In the genomic region with DNA sequence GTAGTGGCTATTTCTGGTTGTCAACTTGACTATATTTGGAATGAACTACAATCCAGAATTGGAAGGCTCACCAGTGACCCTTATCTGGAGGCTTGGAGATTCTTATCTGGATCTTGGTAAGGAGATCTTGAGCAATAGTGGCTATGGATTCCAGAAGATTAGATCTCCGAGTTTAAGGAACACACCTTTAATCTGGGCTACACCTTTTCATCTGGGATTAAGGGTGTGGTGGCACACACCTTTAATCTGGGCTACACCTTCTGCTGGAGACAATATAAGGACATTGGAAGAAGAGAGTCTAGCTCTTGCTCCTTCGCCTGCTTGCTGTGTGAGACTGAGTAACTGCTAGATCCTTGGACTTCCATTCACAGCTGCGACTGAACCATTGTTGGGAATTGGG, we compare ENCODE assay signal across 7 mouse cellular contexts. TPM values are rescaled to one million over a fixed set of nuclear protein-coding genes. Genes with fewer than 3 reads are reported as not detected.
DNase-seq lines count a peak whose midpoint lies in the region; ATAC-seq and TF ChIP-seq lines count a peak whose summit lies in the region.
"Not testable (repeated sequence)": the region's sequence is repeated elsewhere in the genome, so short reads cannot be mapped to it uniquely, and the experiment has no call there.

A gene (plus strand): TSS at position 301 of the 400 bp plus-strand sequence.

- H3K27me3 ChIP-seq in forebrain, embryonic 14.5 days (replicated peaks; ENCODE audit: control insufficient read depth, insufficient read depth, low read length); heart, embryonic 11.5 days (ENCODE audit: control insufficient read depth, insufficient read depth, low read length); hindbrain, embryonic 16.5 days (replicated peaks; ENCODE audit: control insufficient read depth, insufficient read depth, low read length); lung, embryonic 14.5 days (ENCODE audit: insufficient read depth, low read length); neural tube, embryonic 11.5 days (ENCODE audit: control insufficient read depth, insufficient read depth, low read length): not testable (repeated sequence)

- not testable (repeated sequence) for ATAC-seq in forebrain, embryonic 14.5 days; heart, embryonic 11.5 days (replicated peaks; ENCODE audit: insufficient number of reproducible peaks, low FRiP score, low TSS enrichment); hindbrain, embryonic 16.5 days; lung, embryonic 14.5 days (ENCODE audit: insufficient read depth); neural tube, embryonic 11.5 days (ENCODE audit: insufficient read depth, low FRiP score, low TSS enrichment)

- 90% methylated on average over 3 of the region's 3 CpGs for WGBS in forebrain, embryonic 14.5 days
- 83% methylated on average over 2 of the region's 3 CpGs for WGBS in heart, embryonic 11.5 days (ENCODE audit: insufficient replicate concordance)
- WGBS in hindbrain, embryonic 16.5 days, result 91% methylated on average over 2 of the region's 3 CpGs
- WGBS in lung, embryonic 14.5 days, result 42% methylated on average over 1 of the region's 3 CpGs
- WGBS in neural tube, embryonic 11.5 days, result 92% methylated on average over 2 of the region's 3 CpGs

- H3K4me1 ChIP-seq in bone marrow macrophage, adult 2 months (ENCODE audit: control insufficient read depth, insufficient read depth, low read length); forebrain, embryonic 14.5 days (ENCODE audit: control insufficient read depth, insufficient read depth, low read length); heart, embryonic 11.5 days (ENCODE audit: control insufficient read depth, insufficient read depth, low read length); hindbrain, embryonic 16.5 days (ENCODE audit: control insufficient read depth, insufficient read depth, low read depth, low read length); lung, embryonic 14.5 days (ENCODE audit: insufficient read depth); neural tube, embryonic 11.5 days (ENCODE audit: control insufficient read depth, insufficient read depth, low read length): not testable (repeated sequence)

- H3K4me2 ChIP-seq in forebrain, embryonic 14.5 days (ENCODE audit: low read length); heart, embryonic 11.5 days; hindbrain, embryonic 16.5 days (ENCODE audit: low read length); lung, embryonic 14.5 days; neural tube, embryonic 11.5 days (ENCODE audit: low read depth): not testable (repeated sequence)

- intact Hi-C loops in left cerebral cortex, adult 2 months (cut with DNase I), result not testable (repeated sequence)

- not testable (repeated sequence) for TF ChIP-seq CTCF in bone marrow macrophage, adult 2 months (IDR thresholded peaks at IDR 0.05; ENCODE audit: low read depth, low read length); left cerebral cortex, adult 2 months (IDR thresholded peaks at IDR 0.05); lung, embryonic 14.5 days (IDR thresholded peaks at IDR 0.05; ENCODE audit: low read depth)

- not testable (repeated sequence) for DNase-seq in forebrain, embryonic 14.5 days (ENCODE audit: low spot score); left cerebral cortex, adult 2 months (ENCODE audit: extremely low spot score in 1 of 2, low spot score in 2 of 2); lung, embryonic 14.5 days; neural tube, embryonic 11.5 days (ENCODE audit: low spot score)

- TF ChIP-seq POLR2A in bone marrow macrophage, adult 2 months (IDR thresholded peaks at IDR 0.05; ENCODE audit: borderline replicate concordance, low read depth, low read length), result not testable (repeated sequence)

- H3K36me3 ChIP-seq in forebrain, embryonic 14.5 days (ENCODE audit: control insufficient read depth, insufficient read depth, low read length); heart, embryonic 11.5 days (ENCODE audit: control insufficient read depth, insufficient read depth, low read length); hindbrain, embryonic 16.5 days (ENCODE audit: control insufficient read depth, insufficient read depth, low read length); lung, embryonic 14.5 days (ENCODE audit: insufficient read depth); neural tube, embryonic 11.5 days (ENCODE audit: control insufficient read depth, insufficient read depth, low read length): not testable (repeated sequence)

- not testable (repeated sequence) for H3K9me3 ChIP-seq in forebrain, embryonic 14.5 days (replicated peaks; ENCODE audit: control insufficient read depth, low read length); heart, embryonic 11.5 days (replicated peaks; ENCODE audit: control insufficient read depth, low read length); hindbrain, embryonic 16.5 days (ENCODE audit: control insufficient read depth, low read length); lung, embryonic 14.5 days (ENCODE audit: low read depth, low read length); neural tube, embryonic 11.5 days (ENCODE audit: control insufficient read depth, low read length)

- not testable (repeated sequence) for H3K9ac ChIP-seq in forebrain, embryonic 14.5 days (ENCODE audit: low read length); heart, embryonic 11.5 days (ENCODE audit: low read depth, low read length); hindbrain, embryonic 16.5 days (ENCODE audit: low read depth, low read length); lung, embryonic 14.5 days; neural tube, embryonic 11.5 days (ENCODE audit: low read length)

- H3K27ac ChIP-seq in bone marrow macrophage, adult 2 months (ENCODE audit: insufficient read depth, low read depth, low read length); forebrain, embryonic 14.5 days (ENCODE audit: low read depth, low read length); heart, embryonic 11.5 days (ENCODE audit: low read depth, low read length); hindbrain, embryonic 16.5 days (ENCODE audit: low read depth, low read length); left cerebral cortex, adult 2 months; lung, embryonic 14.5 days (ENCODE audit: low read depth); neural tube, embryonic 11.5 days (ENCODE audit: low read depth, low read length): not testable (repeated sequence)

- not testable (repeated sequence) for H3K4me3 ChIP-seq in bone marrow macrophage, adult 2 months (ENCODE audit: insufficient read depth, low read length); forebrain, embryonic 14.5 days (ENCODE audit: low read depth, low read length); heart, embryonic 11.5 days (ENCODE audit: low read depth, low read length); hindbrain, embryonic 16.5 days (ENCODE audit: low read length); left cerebral cortex, adult 2 months; lung, embryonic 14.5 days (ENCODE audit: low read depth, low read length); neural tube, embryonic 11.5 days (ENCODE audit: low read depth, low read length)

RNA-seq across cellular contexts. Expression of the gene that starts here (rescaled TPM):
- 34.7 and 37.2 TPM in 2 replicates for polyA plus RNA-seq in bone marrow macrophage, adult 2 months (2012; ENCODE audit: insufficient read depth, insufficient read length, missing spikeins)
- 27.1 and 42.0 TPM in 2 replicates for polyA plus RNA-seq in forebrain, embryonic 14.5 days (2014; fragmentation: Nextera tagmentation; extraction: Ambion mirVana)
- polyA plus RNA-seq in heart, embryonic 11.5 days (2014; fragmentation: Nextera tagmentation; extraction: Ambion mirVana), result 43.1 and 49.7 TPM in 2 replicates
- polyA plus RNA-seq in hindbrain, embryonic 16.5 days (2015; fragmentation: Nextera tagmentation; extraction: Ambion mirVana), result 30.4 and 33.9 TPM in 2 replicates
- 100 to 1,000 TPM; 119 to 122 TPM for total RNA-seq in left cerebral cortex, adult 2 months (2021)
- polyA plus RNA-seq in lung, embryonic 14.5 days (2014; fragmentation: Nextera tagmentation; extraction: Ambion mirVana), result 48.3 and 56.1 TPM in 2 replicates
- polyA plus RNA-seq in neural tube, embryonic 11.5 days (2014; fragmentation: Nextera tagmentation; extraction: Ambion mirVana), result 51.1 and 56.4 TPM in 2 replicates
